Mouse (Mus musculus) adrenal gland, postnatal 14 days (tissue): Measurements from ENCODE around the gene Ptpre. TPM values are rescaled to one million over a fixed set of nuclear protein-coding genes. Genes with fewer than 3 reads are reported as not detected.

Experiments used
- DNase-seq: peaks from one replicate; pipeline ENCODE4 v3.0.0; 2021; ENCODE audit warnings: mixed read lengths
- total RNA-seq: library from RNA; stranded (reverse); gene quantifications from 2 replicates; pipeline ENCODE4 v1.2.3, GENCODE M21; 2021

Ptpre gene
- total RNA-seq, 1 experiment from 2014 or later = 4.4 TPM

- no peak for DNase-seq
Observed at GRCm38 (mm10) chr7:135578715-135579325, 41.5 kb downstream of the Ptpre start.

- DNase-seq = no peak
Observed at GRCm38 (mm10) chr7:135580306-135581091, 43.2 kb downstream of the Ptpre start.

- DNase-seq = no peak
Observed at GRCm38 (mm10) chr7:135581128-135581527, 43.8 kb downstream of the Ptpre start.

- DNase-seq = no peak
Observed at GRCm38 (mm10) chr7:135585125-135585687, 47.9 kb downstream of the Ptpre start.

- no peak for DNase-seq
Observed at GRCm38 (mm10) chr7:135586402-135586801, 49.1 kb downstream of the Ptpre start.

GRCm38 (mm10) chr7:135587821-135588575, 50.7 kb downstream of the Ptpre start:
- peak; percentile 35 for DNase-seq

- DNase-seq = no peak
Observed at GRCm38 (mm10) chr7:135588620-135589309, 51.5 kb downstream of the Ptpre start.

GRCm38 (mm10) chr7:135591461-135591860, 54.2 kb downstream of the Ptpre start:
- DNase-seq = no peak

GRCm38 (mm10) chr7:135593286-135593685, 56.0 kb downstream of the Ptpre start:
- DNase-seq = no peak

- no peak for DNase-seq
Observed at GRCm38 (mm10) chr7:135593825-135594224, 56.5 kb downstream of the Ptpre start.

- DNase-seq = no peak
Observed at GRCm38 (mm10) chr7:135594676-135595075, 57.4 kb downstream of the Ptpre start.

GRCm38 (mm10) chr7:135595640-135596174, 58.4 kb downstream of the Ptpre start:
- DNase-seq = no peak

- peak; percentile 35 for DNase-seq
Observed at GRCm38 (mm10) chr7:135597006-135597405, 59.7 kb downstream of the Ptpre start.

GRCm38 (mm10) chr7:135597604-135598289, 60.5 kb downstream of the Ptpre start:
- DNase-seq = peak; percentile 16

GRCm38 (mm10) chr7:135598303-135598855, 61.1 kb downstream of the Ptpre start:
- no peak for DNase-seq

GRCm38 (mm10) chr7:135600076-135600475, 62.8 kb downstream of the Ptpre start:
- DNase-seq = no peak

GRCm38 (mm10) chr7:135601607-135602006, 64.3 kb downstream of the Ptpre start:
- no peak for DNase-seq

- no peak for DNase-seq
Observed at GRCm38 (mm10) chr7:135602265-135602664, 65.0 kb downstream of the Ptpre start.

- DNase-seq = peak; percentile 57
Observed at GRCm38 (mm10) chr7:135602881-135603523, 65.7 kb downstream of the Ptpre start.
